Mouse (Mus musculus) left cerebral cortex, adult 9 months (tissue): ENCODE measurements around the gene Slirp.
A peak's percentile ranks its signal among the peaks of the same experiment; 100 is the strongest.
"Not testable (repeated sequence)": the region's sequence is repeated elsewhere in the genome, so short reads cannot be mapped to it uniquely, and the experiment has no call there.

Experiments
- DNase-seq, 2 experiments: peaks; one replicate each; pipeline ENCODE4 v3.0.0; 2022; ENCODE audit warnings: low spot score in 2 of 2

Slirp gene

GRCm38 (mm10) chr12:87428295-87428694 lies 15.4 kb upstream of the Slirp start:
- no peak for DNase-seq

- no peak for DNase-seq
These were observed 14.8 kb upstream of the Slirp start for GRCm38 (mm10) chr12:87428885-87429284.

GRCm38 (mm10) chr12:87442177-87443114 lies 1.2 kb upstream of the Slirp start:
- DNase-seq, result no peak

- no peak for DNase-seq
These were observed 489 bp upstream of the Slirp start for GRCm38 (mm10) chr12:87443115-87443699.

GRCm38 (mm10) chr12:87444211-87444610 lies 515 bp downstream of the Slirp start:
- DNase-seq, result no peak

- no peak for DNase-seq
These were observed 5.8 kb downstream of the Slirp start for GRCm38 (mm10) chr12:87449456-87449855.

GRCm38 (mm10) chr12:87464678-87465297 lies 21.1 kb downstream of the Slirp start:
- DNase-seq, result no peak

- no peak for DNase-seq
These were observed 26.8 kb downstream of the Slirp start for GRCm38 (mm10) chr12:87470263-87471136.

- DNase-seq, result peak; percentile 31 to 48
These were observed 27.8 kb downstream of the Slirp start for GRCm38 (mm10) chr12:87471421-87471963.

GRCm38 (mm10) chr12:87471964-87472786 lies 28.5 kb downstream of the Slirp start, which contains the start of gene Snw1:
Gene Snw1, minus strand, starts transcription at chr12:87472274.
- peak; percentile 87 to 95 for DNase-seq

- no peak for DNase-seq
These were observed 31.1 kb downstream of the Slirp start for GRCm38 (mm10) chr12:87474756-87475155.

GRCm38 (mm10) chr12:87482482-87482881 lies 38.8 kb downstream of the Slirp start:
- not testable (repeated sequence) for DNase-seq

- not testable (repeated sequence) for DNase-seq
These were observed 45.0 kb downstream of the Slirp start for GRCm38 (mm10) chr12:87488683-87489082.

- DNase-seq, result not testable (repeated sequence)
These were observed 50.7 kb downstream of the Slirp start, which contains the start of gene Gm5788 for GRCm38 (mm10) chr12:87494421-87494820. Gene Gm5788, plus strand, starts transcription at chr12:87494721.
